Mouse (Mus musculus) cerebellum, adult 2 months (tissue): ENCODE measurements around the gene Igfbp6. TPM values are rescaled to one million over a fixed set of nuclear protein-coding genes. Genes with fewer than 3 reads are reported as not detected.

Source experiments
- DNase-seq, 2 experiments: peaks; one replicate each; pipeline ENCODE4 v3.0.0; 2021
- H3K27ac ChIP-seq: fragments of 200-500 bp; 2 replicates; pipeline ENCODE4 v1.5.1; 2012; ENCODE audit warnings: low read length, control low read depth, inconsistent platforms; ENCODE audit not compliant: insufficient read depth
- H3K27me3 ChIP-seq: fragments of 200-500 bp; 2 replicates; pipeline ENCODE4 v1.6.1; 2012; ENCODE audit warnings: inconsistent platforms, mild to moderate bottlenecking, low read length, moderate library complexity; ENCODE audit not compliant: control insufficient read depth, insufficient read depth
- H3K4me1 ChIP-seq: fragments of 200-500 bp; 2 replicates; pipeline ENCODE4 v1.6.1; 2011; ENCODE audit warnings: low read length; ENCODE audit not compliant: control insufficient read depth, insufficient read depth
- H3K4me3 ChIP-seq: fragments of 200-500 bp; replicated peaks from 2 replicates; pipeline ENCODE3; 2011; ENCODE audit warnings: mild to moderate bottlenecking, low read depth, low read length, control low read depth; ENCODE audit not compliant: insufficient read depth
- CTCF ChIP-seq: fragments of 200-500 bp; IDR thresholded peaks from 2 replicates; pipeline ENCODE4 v1.5.1; 2011; ENCODE audit warnings: low read depth, mild to moderate bottlenecking, control low read depth, low read length, moderate library complexity, borderline replicate concordance; ENCODE audit not compliant: insufficient read depth
- POLR2A ChIP-seq: fragments of 200-500 bp; IDR thresholded peaks from 2 replicates; pipeline ENCODE4 v1.6.1; 2011; ENCODE audit warnings: low read length, control low read depth, borderline replicate concordance; ENCODE audit not compliant: insufficient read depth
- WGBS: fragments of 180-500 bp; shearing (Covaris S2); methylation state at CpG from one replicate; pipeline ENCODE4 v1.1.7; 2018; 5-methylcytosine and 5-hydroxymethylcytosine counted together
- polyA plus RNA-seq: library from polyadenylated mRNA; depleted of rRNA; stranded (reverse); fragments of >200 nt; gene quantifications from 2 replicates; pipeline ENCODE4 v1.2.3, GENCODE M21; 2012; rRNA removed

Igfbp6 gene
- polyA plus RNA-seq, result 15.0 and 18.7 TPM in 2 replicates

GRCm38 (mm10) chr15:102144274-102144711 lies at the start of gene Igfbp6:
Gene Igfbp6 (plus strand): TSS chr15:102144362.
- no peaks in the 10 kb centered on the region for H3K4me1 ChIP-seq
- TF ChIP-seq POLR2A (no peak), CTCF (no peak)
- WGBS, result 30% methylated on average over 22 of the region's 22 CpGs
- no peaks in the 10 kb centered on the region; the same call in 1 of the 2 replicates for H3K27me3 ChIP-seq
- H3K27ac ChIP-seq, result no peak within 1 kb of the TSS
- no peak within 1 kb of the TSS for H3K4me3 ChIP-seq
- DNase-seq, result no peak

- no peak overlapping the region for H3K27ac ChIP-seq
- WGBS, result 85% methylated on average over 16 of the region's 16 CpGs
- no peak overlapping the region for H3K4me3 ChIP-seq
- H3K4me1 ChIP-seq, result no peaks in the 10 kb centered on the region
- no peaks in the 10 kb centered on the region for H3K27me3 ChIP-seq
- no peak for DNase-seq
- TF ChIP-seq POLR2A (no peak), CTCF (no peak)
Observed at GRCm38 (mm10) chr15:102094988-102095387, 49.2 kb upstream of the Igfbp6 start.

- Histone ChIP-seq H3K27me3 (no peaks in the 10 kb centered on the region), H3K27ac (no peak overlapping the region), H3K4me3 (no peak overlapping the region), H3K4me1 (no peaks in the 10 kb centered on the region)
- 70% methylated on average over 8 of the region's 8 CpGs for WGBS
- DNase-seq, result peak in 1 of 2 experiments; percentile 2
- TF ChIP-seq CTCF (no peak), POLR2A (no peak)
Observed at GRCm38 (mm10) chr15:102097147-102097915, 46.8 kb upstream of the Igfbp6 start.

- 33% methylated on average over 5 of the region's 5 CpGs for WGBS
- Histone ChIP-seq H3K4me1 (no peaks in the 10 kb centered on the region), H3K27me3 (no peaks in the 10 kb centered on the region), H3K4me3 (no peak overlapping the region), H3K27ac (no peak overlapping the region)
- TF ChIP-seq CTCF (no peak), POLR2A (no peak)
- DNase-seq, result no peak
Observed at GRCm38 (mm10) chr15:102097991-102098555, 46.1 kb upstream of the Igfbp6 start.

GRCm38 (mm10) chr15:102099260-102099659 lies 44.9 kb upstream of the Igfbp6 start:
- Histone ChIP-seq H3K27me3 (no peaks in the 10 kb centered on the region), H3K27ac (no peak overlapping the region), H3K4me1 (no peaks in the 10 kb centered on the region), H3K4me3 (no peak overlapping the region)
- TF ChIP-seq CTCF, result no peak
- no peak for TF ChIP-seq POLR2A
- WGBS, result 60% methylated on average over 5 of the region's 5 CpGs
- DNase-seq, result peak in 1 of 2 experiments; percentile 5

- H3K4me3 ChIP-seq, result peak overlapping the region; percentile 66
- TF ChIP-seq POLR2A (no peak), CTCF (no peak)
- H3K27me3 ChIP-seq, result no peaks in the 10 kb centered on the region
- DNase-seq, result no peak
- H3K27ac ChIP-seq, result no peak overlapping the region
- 33% methylated on average over 8 of the region's 8 CpGs for WGBS
- no peaks in the 10 kb centered on the region for H3K4me1 ChIP-seq
Observed at GRCm38 (mm10) chr15:102099771-102100160, 44.4 kb upstream of the Igfbp6 start.

GRCm38 (mm10) chr15:102100161-102100981 lies 43.8 kb upstream of the Igfbp6 start, which contains the start of gene Tns2:
Gene Tns2 (plus strand): TSS chr15:102100413.
- Histone ChIP-seq H3K27ac (peak within 1 kb of the TSS; percentile 19; the same call in 1 of the 2 replicates), H3K27me3 (no peaks in the 10 kb centered on the region), H3K4me1 (no peaks in the 10 kb centered on the region), H3K4me3 (peak within 1 kb of the TSS; percentile 66)
- peak; percentile 78 for DNase-seq
- TF ChIP-seq POLR2A (no peak), CTCF (no peak)
- 2% methylated on average over 79 of the region's 82 CpGs for WGBS
